Mouse (Mus musculus) stomach, postnatal 0 days (tissue): ENCODE measurements at regions not wholly inside any gene's neighbourhood (a gene's known extent, or its start where the extent isn't known, plus 50 kb on each side); places are given as distances from the start of the nearest gene placed in this dataset.

ENCODE experiments used
- CTCF ChIP-seq: IDR thresholded peaks from 2 replicates; pipeline ENCODE4 v1.5.1; 2016; ENCODE audit warnings: antibody characterized with exemption, low read depth, mild to moderate bottlenecking, moderate library complexity
- EP300 ChIP-seq: optimal IDR thresholded peaks from 2 replicates; pipeline ENCODE3; 2016; ENCODE audit warnings: antibody characterized with exemption

DNA sequence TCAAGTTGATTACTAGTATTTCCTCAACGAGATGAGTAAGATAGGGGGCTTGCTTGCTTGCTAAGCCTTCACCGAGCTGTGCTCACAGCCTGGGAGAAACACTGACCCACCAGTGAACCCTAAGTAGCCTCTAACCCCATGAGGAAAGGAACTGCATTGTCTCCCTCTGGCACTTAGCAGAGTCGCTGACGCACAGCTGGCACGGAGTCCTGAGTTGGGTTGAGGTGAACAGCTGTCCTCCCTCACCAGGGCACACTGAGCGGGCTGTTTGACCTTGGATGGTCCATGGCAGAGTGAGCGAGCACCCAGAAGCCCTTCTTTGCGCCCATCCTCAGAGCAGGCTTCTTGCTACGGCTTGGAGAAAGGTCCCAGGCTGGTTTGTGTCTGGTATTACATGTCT is 88.0 kb downstream of the Zfp36l2 start:
- no peak for TF ChIP-seq CTCF
- TF ChIP-seq EP300: no peak
